Mouse (Mus musculus) spleen, adult 2 months (tissue): ENCODE measurements around the gene Gm49355. TPM values are rescaled to one million over a fixed set of nuclear protein-coding genes. Genes with fewer than 3 reads are reported as not detected.

Experiments used
- DNase-seq, 2 experiments: peaks; one replicate each; pipeline versions ENCODE4 v3.0.0 to v3.0.0-alpha.2; 2012 to 2021; ENCODE audit warnings: low spot score in 2 of 2, low read depth in 1 of 2
- H3K27ac ChIP-seq: fragments of 200-500 bp; 2 replicates; pipeline ENCODE4 v1.5.1; 2012; ENCODE audit warnings: low read length, inconsistent platforms; ENCODE audit not compliant: insufficient read depth
- H3K27me3 ChIP-seq: fragments of 200-500 bp; 2 replicates; pipeline ENCODE4 v1.6.1; 2012; ENCODE audit warnings: mild to moderate bottlenecking, moderate library complexity, low read length, inconsistent platforms; ENCODE audit not compliant: control insufficient read depth, insufficient read depth
- H3K36me3 ChIP-seq: fragments of 200-500 bp; 2 replicates; pipeline ENCODE4 v1.6.1; 2012; ENCODE audit warnings: mild to moderate bottlenecking, low read length, inconsistent platforms; ENCODE audit not compliant: control insufficient read depth, insufficient read depth
- H3K4me1 ChIP-seq: fragments of 200-500 bp; 2 replicates; pipeline ENCODE4 v1.6.1; 2011; ENCODE audit warnings: inconsistent platforms; ENCODE audit not compliant: control insufficient read depth, insufficient read depth, insufficient read length
- H3K4me3 ChIP-seq: fragments of 200-500 bp; 2 replicates; pipeline ENCODE4 v1.5.1; 2011; ENCODE audit warnings: mild to moderate bottlenecking, inconsistent platforms; ENCODE audit not compliant: insufficient read depth, insufficient read length; ENCODE audit errors: extremely low read depth
- CTCF ChIP-seq: fragments of 200-500 bp; IDR thresholded peaks from 2 replicates; pipeline ENCODE4 v1.5.1; 2011; ENCODE audit warnings: mild to moderate bottlenecking, inconsistent platforms; ENCODE audit not compliant: insufficient read depth, insufficient read length, insufficient replicate concordance; ENCODE audit errors: extremely low read depth
- POLR2A ChIP-seq: fragments of 200-500 bp; IDR thresholded peaks from 2 replicates; pipeline ENCODE4 v1.6.1; 2011; ENCODE audit warnings: low read depth, low read length, inconsistent platforms
- WGBS: fragments of 180-500 bp; shearing (Covaris S2); methylation state at CpG from one replicate; pipeline ENCODE4 v1.1.7; 2018; 5-methylcytosine and 5-hydroxymethylcytosine counted together
- polyA plus RNA-seq: library from polyadenylated mRNA; depleted of rRNA; stranded (reverse); fragments of >200 nt; gene quantifications from 2 replicates; pipeline ENCODE4 v1.2.3, GENCODE M21; 2012

The Gm49355 gene
- polyA plus RNA-seq, 1 experiment, result 0.06 TPM

- H3K4me1 ChIP-seq, result no peaks in the 10 kb centered on the region
- H3K36me3 ChIP-seq, result peaks cover 17% of the 10 kb centered on the region
- no peaks in the 10 kb centered on the region for H3K27me3 ChIP-seq
- H3K4me3 ChIP-seq, result no peak overlapping the region
- no peak for DNase-seq
- TF ChIP-seq CTCF (no peak), POLR2A (no peak)
- H3K27ac ChIP-seq, result no peak overlapping the region
- WGBS, result 90% methylated on average over 6 of the region's 6 CpGs
Observed at GRCm38 (mm10) chr14:12299654-12300053, 15.9 kb downstream of the Gm49355 start.

GRCm38 (mm10) chr14:12300275-12300674, 16.5 kb downstream of the Gm49355 start:
- H3K4me1 ChIP-seq, result no peaks in the 10 kb centered on the region
- H3K36me3 ChIP-seq, result peaks cover 17% of the 10 kb centered on the region
- H3K4me3 ChIP-seq, result no peak overlapping the region

GRCm38 (mm10) chr14:12300677-12301076, 16.9 kb downstream of the Gm49355 start:
- Histone ChIP-seq H3K27me3 (no peaks in the 10 kb centered on the region), H3K4me3 (no peak overlapping the region), H3K36me3 (peaks cover 19% of the 10 kb centered on the region), H3K4me1 (no peaks in the 10 kb centered on the region), H3K27ac (no peak overlapping the region)
- TF ChIP-seq CTCF (no peak), POLR2A (no peak)
- no peak for DNase-seq
- WGBS, result 80% methylated on average over 3 of the region's 3 CpGs

More at GRCm38 (mm10) chr14:12300275-12300674, 16.5 kb downstream of the Gm49355 start:
- DNase-seq, result no peak
- TF ChIP-seq POLR2A (no peak), CTCF (no peak)
- 90% methylated on average over 4 of the region's 4 CpGs for WGBS
- no peak overlapping the region for H3K27ac ChIP-seq
- H3K27me3 ChIP-seq, result no peaks in the 10 kb centered on the region

- H3K27ac ChIP-seq, result no peak overlapping the region
- H3K4me3 ChIP-seq, result no peak overlapping the region
- no peaks in the 10 kb centered on the region for H3K27me3 ChIP-seq
- no peaks in the 10 kb centered on the region for H3K4me1 ChIP-seq
- H3K36me3 ChIP-seq, result peaks cover 8% of the 10 kb centered on the region
- WGBS, result 91% methylated on average over 2 of the region's 2 CpGs
- TF ChIP-seq POLR2A (no peak), CTCF (no peak)
- no peak for DNase-seq
Observed at GRCm38 (mm10) chr14:12303106-12303505, 19.3 kb downstream of the Gm49355 start.

GRCm38 (mm10) chr14:12333622-12334021, 49.8 kb downstream of the Gm49355 start:
- H3K4me1 ChIP-seq, result no peaks in the 10 kb centered on the region
- TF ChIP-seq POLR2A (no peak), CTCF (no peak)

GRCm38 (mm10) chr14:12334925-12335324, 51.1 kb downstream of the Gm49355 start:
- Histone ChIP-seq H3K4me3 (no peak overlapping the region), H3K36me3 (no peaks in the 10 kb centered on the region), H3K27ac (no peak overlapping the region), H3K4me1 (no peaks in the 10 kb centered on the region), H3K27me3 (peaks cover 2% of the 10 kb centered on the region; the same call in 1 of the 2 replicates)
- TF ChIP-seq POLR2A (no peak), CTCF (no peak)
- no peak for DNase-seq
- WGBS, result 52% methylated on average over 7 of the region's 7 CpGs

More at GRCm38 (mm10) chr14:12333622-12334021, 49.8 kb downstream of the Gm49355 start:
- Histone ChIP-seq H3K27ac (no peak overlapping the region), H3K4me3 (no peak overlapping the region), H3K36me3 (no peaks in the 10 kb centered on the region), H3K27me3 (peaks cover 2% of the 10 kb centered on the region; the same call in 1 of the 2 replicates)
- no peak for DNase-seq
- WGBS, result 78% methylated on average over 7 of the region's 7 CpGs

- Histone ChIP-seq H3K36me3 (no peaks in the 10 kb centered on the region), H3K27ac (no peak overlapping the region), H3K27me3 (peaks cover 5% of the 10 kb centered on the region), H3K4me1 (no peaks in the 10 kb centered on the region), H3K4me3 (no peak overlapping the region)
- WGBS, result 19% methylated on average over 8 of the region's 8 CpGs
- TF ChIP-seq POLR2A (no peak), CTCF (no peak)
- DNase-seq, result no peak
Observed at GRCm38 (mm10) chr14:12337421-12337997, 53.7 kb downstream of the Gm49355 start.
